Mouse (Mus musculus) adrenal gland, adult (tissue): ENCODE data around the gene Serpinb3a.
A peak's percentile ranks its signal among the peaks of the same experiment; 100 is the strongest.
"Not testable (repeated sequence)": the region's sequence is repeated elsewhere in the genome, so short reads cannot be mapped to it uniquely, and the experiment has no call there.

Source experiments
- DNase-seq, 2 experiments: peaks; one replicate each; pipeline ENCODE4 v3.0.0; 2022 to 2023; ENCODE audit warnings: low spot score in 1 of 2; ENCODE audit not compliant: inconsistent age in 2 of 2

Gene Serpinb3a

GRCm38 (mm10) chr1:107052203-107052602 lies at the start of gene Serpinb3a:
TSS of gene Serpinb3a (minus strand) at chr1:107052303.
- DNase-seq: no peak

GRCm38 (mm10) chr1:107098417-107098816 lies 46.3 kb upstream of the Serpinb3a start:
- no peak for DNase-seq

- no peak for DNase-seq
Measured at GRCm38 (mm10) chr1:107083406-107083805, 31.3 kb upstream of the Serpinb3a start, which contains the start of gene Serpinb3d. TSS of gene Serpinb3d (minus strand) at chr1:107083506.

- not testable (repeated sequence) for DNase-seq
Measured at GRCm38 (mm10) chr1:107034236-107034635, 17.9 kb downstream of the Serpinb3a start.

- no peak for DNase-seq
Measured at GRCm38 (mm10) chr1:107025886-107026285, 26.2 kb downstream of the Serpinb3a start.

- no peak for DNase-seq
Measured at GRCm38 (mm10) chr1:107015210-107015609, 36.9 kb downstream of the Serpinb3a start.

GRCm38 (mm10) chr1:107014530-107014929 lies 37.6 kb downstream of the Serpinb3a start:
- DNase-seq: peak in 1 of 2 experiments; percentile 54

- DNase-seq: no peak
Measured at GRCm38 (mm10) chr1:107006316-107006715, 45.8 kb downstream of the Serpinb3a start.

- no peak for DNase-seq
Measured at GRCm38 (mm10) chr1:107001754-107002153, 50.3 kb downstream of the Serpinb3a start.

GRCm38 (mm10) chr1:107000424-107000823 lies 51.7 kb downstream of the Serpinb3a start:
- peak; percentile 66 to 67 for DNase-seq
